12 mouse cellular contexts compared by ENCODE assay signal in the genomic region with DNA sequence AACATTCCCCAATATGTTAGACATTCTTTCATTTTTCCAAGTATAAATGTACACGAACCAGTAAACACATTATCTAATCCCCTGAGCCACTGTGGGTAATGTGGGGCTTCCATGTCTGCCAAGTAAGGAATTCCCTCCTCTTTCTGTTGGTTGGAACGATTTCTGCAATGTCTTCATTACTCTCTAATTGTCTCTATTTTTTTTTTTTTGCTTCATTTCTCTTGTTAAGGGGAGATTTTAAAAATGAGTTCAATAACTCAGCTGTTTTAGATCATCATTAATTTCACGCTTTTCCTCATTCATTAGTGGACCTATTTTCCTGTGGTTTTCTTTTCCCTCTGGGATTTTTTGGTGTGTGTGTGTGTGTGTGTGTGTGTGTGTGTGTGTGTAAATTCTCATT.
"Had no signal": no experiment of that assay in that cellular context is flagged by ENCODE, and none has a peak within 500 bp of the region (broad histone marks: within the 10 kb centered on the region; RNA-seq: fewer than 3 reads in every experiment).

No protein-coding gene starts in this region.

- H3K36me3 ChIP-seq: limb, embryonic 10.5 days; liver, embryonic 15.5 days; midbrain, embryonic 13.5 days had no signal

- H3K4me2 ChIP-seq: liver, embryonic 11.5 days; liver, embryonic 15.5 days; midbrain, embryonic 13.5 days had no signal

- H3K4me3 ChIP-seq: layer of hippocampus, adult 2 months; limb, embryonic 10.5 days; liver, embryonic 15.5 days; midbrain, embryonic 13.5 days had no signal

- H3K27me3 ChIP-seq: liver, embryonic 15.5 days; midbrain, embryonic 13.5 days had no signal

- H3K27ac ChIP-seq: layer of hippocampus, adult 2 months; limb, embryonic 10.5 days; liver, embryonic 15.5 days; midbrain, embryonic 13.5 days had no signal

- DNase-seq: kidney, adult 18-20 months; kidney, postnatal 10 days; kidney, postnatal 4 days; lung, adult 2 months; lung, postnatal 36 days; thymus, postnatal 36 days had no signal

- ATAC-seq: lung, postnatal 0 days; midbrain, embryonic 13.5 days had no signal

- H3K4me1 ChIP-seq: limb, embryonic 10.5 days; liver, embryonic 15.5 days; midbrain, embryonic 13.5 days had no signal

- H3K9ac ChIP-seq: liver, embryonic 15.5 days; midbrain, embryonic 13.5 days had no signal

- H3K9me3 ChIP-seq: limb, embryonic 10.5 days; liver, embryonic 15.5 days; midbrain, embryonic 13.5 days had no signal
